Mouse (Mus musculus) myocyte (in vitro differentiated cells): ENCODE data around the gene Dgcr6.

Source experiments
- MAX ChIP-seq: IDR thresholded peaks from one replicate; pipeline ENCODE4 v1.6.1; 2011; ENCODE audit warnings: low read depth, mild to moderate bottlenecking, control low read depth
- MYOD1 ChIP-seq, 3 experiments: IDR thresholded peaks; one replicate each; pipeline ENCODE4 v1.6.1; 2011; ENCODE audit warnings: control low read depth in 2 of 3, low read depth in 2 of 3, mild to moderate bottlenecking in 2 of 3, moderate library complexity in 1 of 3; ENCODE audit not compliant: insufficient read length in 2 of 3, control insufficient read depth in 1 of 3
- POLR2A ChIP-seq: IDR thresholded peaks from one replicate; pipeline ENCODE4 v1.6.1; 2011; ENCODE audit warnings: low read depth, mild to moderate bottlenecking, control low read depth, moderate library complexity; ENCODE audit not compliant: insufficient read length
- POLR2AphosphoS2 ChIP-seq: IDR thresholded peaks from one replicate; pipeline ENCODE4 v1.6.1; 2011; ENCODE audit warnings: low read depth, control low read depth; ENCODE audit not compliant: insufficient read length
- REST ChIP-seq: IDR thresholded peaks from one replicate; pipeline ENCODE4 v1.6.1; 2011; ENCODE audit warnings: mild to moderate bottlenecking, control low read depth, moderate library complexity; ENCODE audit not compliant: insufficient read depth, insufficient read length
- TCF12 ChIP-seq: IDR thresholded peaks from one replicate; pipeline ENCODE4 v1.6.1; 2011; ENCODE audit warnings: mild to moderate bottlenecking, control low read depth; ENCODE audit not compliant: poor library complexity, insufficient read depth, severe bottlenecking

DNA sequence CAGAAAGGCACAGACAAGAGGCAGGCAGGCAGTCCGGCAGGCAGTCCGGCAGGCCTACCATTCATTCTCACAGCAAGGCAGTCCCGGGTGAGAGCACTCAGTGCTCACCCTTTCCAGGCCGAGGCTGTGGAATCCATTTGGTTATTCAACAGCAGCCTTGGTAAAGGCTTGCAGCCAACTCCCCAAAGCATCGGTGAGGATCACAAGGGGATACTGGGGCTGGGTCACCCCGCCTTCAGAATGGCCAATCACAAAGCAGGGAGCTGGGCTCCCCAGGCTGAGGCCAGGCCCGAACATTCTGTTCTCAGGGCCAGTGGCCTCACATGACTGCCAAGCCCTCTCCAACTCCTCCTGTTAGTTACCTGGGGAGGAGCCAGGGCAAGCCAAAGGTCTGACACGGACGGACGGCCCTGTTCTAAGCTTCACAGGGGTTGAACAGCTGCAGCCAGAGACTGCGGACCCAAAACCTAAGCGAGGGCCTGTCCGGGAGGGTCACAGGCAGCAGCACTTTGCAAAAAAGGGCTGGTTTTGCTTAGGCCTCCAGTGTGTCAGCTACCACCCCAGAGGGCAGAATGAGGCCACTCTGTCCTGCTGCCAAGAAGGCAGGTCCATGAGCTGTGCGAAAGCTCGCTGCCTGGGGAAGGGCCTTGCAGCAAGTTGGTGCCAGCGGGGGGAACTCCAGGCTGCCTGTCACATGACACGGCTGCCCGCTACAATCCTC is 30.7 kb downstream of the Dgcr6 start:
- TF ChIP-seq POLR2A (no peak), TCF12 (no peak), MYOD1 (IDR thresholded peaks at IDR 0.05; ENCODE audit: control insufficient read depth in 1 of 3, insufficient read length in 2 of 3, low read depth in 2 of 3) (no peak), MAX (no peak), POLR2AphosphoS2 (no peak), REST (no peak)
